Mouse (Mus musculus) limb, embryonic 12.5 days (tissue): ENCODE data around the gene Slc16a8. TPM values are rescaled to one million over a fixed set of nuclear protein-coding genes. Genes with fewer than 3 reads are reported as not detected.

Experiments used
- ATAC-seq: fragments of 200-750 bp; cut with Nextera tagmentation; 2 replicates; pipeline ENCODE4 v1.8.0; 2017; ENCODE audit warnings: low read depth, moderate TSS enrichment; ENCODE audit not compliant: insufficient number of reproducible peaks, insufficient read depth, low FRiP score, low TSS enrichment
- H3K27ac ChIP-seq: fragments of 300-500 bp; sonication (generic); 2 replicates; pipeline ENCODE4 v1.5.1; 2016; ENCODE audit warnings: mild to moderate bottlenecking, moderate library complexity
- H3K27me3 ChIP-seq: fragments of 300-500 bp; sonication (generic); 2 replicates; pipeline ENCODE4 v1.6.1; 2016; ENCODE audit warnings: mild to moderate bottlenecking, moderate library complexity
- H3K36me3 ChIP-seq: fragments of 300-500 bp; sonication (generic); 2 replicates; pipeline ENCODE4 v1.6.1; 2016; ENCODE audit warnings: mild to moderate bottlenecking, moderate library complexity
- H3K4me1 ChIP-seq: fragments of 300-500 bp; sonication (generic); replicated peaks from 2 replicates; pipeline ENCODE4 v1.6.1; 2016
- H3K4me2 ChIP-seq: fragments of 300-500 bp; sonication (generic); 2 replicates; pipeline ENCODE4 v1.6.1; 2016; ENCODE audit warnings: mild to moderate bottlenecking, moderate library complexity
- H3K4me3 ChIP-seq: fragments of 300-500 bp; sonication (generic); replicated peaks from 2 replicates; pipeline ENCODE4 v1.5.1; 2016; ENCODE audit warnings: mild to moderate bottlenecking
- H3K9ac ChIP-seq: fragments of 300-500 bp; sonication (generic); replicated peaks from 2 replicates; pipeline ENCODE4 v1.6.1; 2016; ENCODE audit warnings: mild to moderate bottlenecking, moderate library complexity
- H3K9me3 ChIP-seq: fragments of 300-500 bp; sonication (generic); 2 replicates; pipeline ENCODE4 v1.6.1; 2016; ENCODE audit warnings: mild to moderate bottlenecking, moderate library complexity
- WGBS: fragments of 180-500 bp; shearing (Covaris S2); methylation state at CpG from one replicate; pipeline ENCODE4 v1.1.7; 2016; 5-methylcytosine and 5-hydroxymethylcytosine counted together
- polyA plus RNA-seq: library from polyadenylated mRNA; unstranded; fragments of >200 nt; fragmentation: Nextera tagmentation; extraction: Ambion mirVana; gene quantifications from 2 replicates; pipeline ENCODE4 v1.2.1, GENCODE M21; 2016

Gene Slc16a8
- polyA plus RNA-seq, result 0.30 and 0.42 TPM in 2 replicates

DNA sequence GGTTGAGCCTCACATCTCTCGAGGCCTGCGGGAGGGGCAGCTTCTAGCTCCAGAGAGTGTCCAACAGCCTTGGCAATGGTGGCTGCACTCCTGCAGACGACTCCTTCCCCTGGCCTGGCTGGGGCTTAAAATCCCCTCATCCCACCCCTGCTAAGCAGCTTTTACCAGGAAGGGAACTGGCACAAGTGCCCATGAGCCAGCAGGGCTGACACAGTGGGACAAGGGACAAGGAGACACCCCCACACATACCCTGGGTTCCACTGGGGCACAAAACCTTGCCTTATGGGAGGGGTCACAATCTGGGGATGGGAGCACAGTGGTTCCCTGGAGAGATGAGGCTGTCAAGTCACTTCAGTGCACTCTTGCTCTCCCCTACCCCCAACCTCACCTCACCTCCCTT lies at the start of gene Slc16a8:
Slc16a8 (minus strand) TSS at position 101 of the 400 bp plus-strand sequence.
- 29% methylated on average over 3 of the region's 3 CpGs for WGBS
- Histone ChIP-seq H3K36me3 (peaks cover 3% of the 10 kb centered on the region; the same call in 1 of the 2 replicates), H3K27me3 (peaks cover 72% of the 10 kb centered on the region), H3K4me3 (no peak within 1 kb of the TSS), H3K27ac (no peak within 1 kb of the TSS), H3K9ac (0 out of 2 replicates have a peak within 1 kb of the TSS, but pooled peaks have one; percentile 27), H3K9me3 (no peaks in the 10 kb centered on the region), H3K4me2 (no peak within 1 kb of the TSS), H3K4me1 (peaks cover 30% of the 10 kb centered on the region)
- ATAC-seq, result no peak

DNA sequence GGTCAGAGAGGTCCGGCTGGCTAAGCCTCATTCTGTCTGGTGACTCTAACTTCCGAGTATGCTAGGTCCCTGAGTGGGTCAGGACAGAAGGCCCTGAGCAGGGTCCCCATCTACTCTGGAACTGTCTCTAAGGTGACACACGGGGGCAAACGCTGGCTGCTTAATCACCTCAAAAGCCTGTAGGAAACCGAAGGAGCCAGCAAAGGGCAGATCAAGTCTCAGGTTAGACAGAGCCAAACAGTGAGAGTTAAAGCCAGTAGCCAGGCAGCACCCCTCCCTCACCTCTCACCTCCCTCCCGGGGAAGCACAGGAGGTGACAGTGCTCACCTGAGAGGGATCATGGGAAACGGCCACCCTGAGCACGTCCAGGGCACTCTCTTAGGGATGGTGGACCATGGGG lies 49.2 kb upstream of the Slc16a8 start:
- Histone ChIP-seq H3K27me3 (no peaks in the 10 kb centered on the region), H3K36me3 (peaks cover 27% of the 10 kb centered on the region), H3K4me2 (no peak overlapping the region), H3K27ac (no peak overlapping the region), H3K4me1 (no peaks in the 10 kb centered on the region), H3K9me3 (no peaks in the 10 kb centered on the region), H3K4me3 (no peak overlapping the region), H3K9ac (no peak overlapping the region)
- ATAC-seq, result no peak
- 83% methylated on average over 8 of the region's 8 CpGs for WGBS

DNA sequence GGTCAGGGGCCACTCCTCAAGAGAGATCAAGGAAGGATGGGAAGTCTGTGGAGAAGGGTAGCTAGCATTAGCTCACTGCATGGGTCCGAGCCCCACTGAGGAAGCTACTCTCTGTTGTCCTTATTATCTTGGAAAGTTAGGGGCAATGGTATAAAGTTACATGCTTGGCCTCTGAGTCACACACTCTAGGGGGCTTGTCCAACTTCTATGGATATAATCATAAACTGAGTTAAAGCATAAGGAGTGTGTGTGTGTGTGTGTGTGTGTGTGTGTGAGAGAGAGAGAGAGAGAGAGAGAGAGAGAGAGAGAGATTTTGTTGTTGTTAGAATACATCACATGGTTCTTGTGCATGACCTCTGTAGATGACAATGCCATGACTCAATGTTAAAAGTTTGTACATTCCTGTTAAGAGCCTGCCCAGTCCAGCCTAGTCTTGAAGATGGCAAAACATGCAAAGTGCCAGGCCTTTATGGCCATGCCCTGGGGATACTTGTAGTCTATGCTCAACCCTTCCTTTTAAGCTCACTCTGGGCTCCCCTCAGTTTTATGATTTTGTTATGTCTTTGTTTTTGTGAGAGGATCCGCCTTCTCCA lies 45.1 kb upstream of the Slc16a8 start:
- H3K4me1 ChIP-seq, result no peaks in the 10 kb centered on the region
- no peaks in the 10 kb centered on the region for H3K27me3 ChIP-seq
- no peak overlapping the region for H3K4me2 ChIP-seq
- H3K9me3 ChIP-seq, result no peaks in the 10 kb centered on the region
- H3K9ac ChIP-seq, result no peak overlapping the region
- peaks cover 8% of the 10 kb centered on the region; the same call in 1 of the 2 replicates for H3K36me3 ChIP-seq
- H3K4me3 ChIP-seq, result no peak overlapping the region
- no peak for ATAC-seq
- no peak overlapping the region for H3K27ac ChIP-seq
- WGBS, result 75% methylated on average over 2 of the region's 2 CpGs

DNA sequence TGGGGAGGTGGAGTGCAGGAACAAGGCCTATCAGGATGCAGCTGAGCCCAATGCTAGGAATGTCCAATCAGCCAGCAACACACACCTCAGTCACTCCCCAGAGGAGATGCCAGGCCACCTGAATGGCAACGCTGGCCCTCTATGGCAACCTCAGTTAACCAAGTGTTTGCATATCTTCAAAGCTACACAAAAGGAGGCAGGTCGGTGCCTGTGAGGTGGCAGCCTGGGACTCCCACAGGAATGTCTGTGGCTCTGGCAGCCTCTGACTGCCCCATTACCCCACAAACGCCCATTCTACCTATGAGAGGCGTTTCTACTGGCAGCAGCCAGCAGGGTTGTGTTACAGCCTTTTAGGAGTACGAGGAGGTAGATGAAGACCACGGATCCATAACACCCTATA lies 44.0 kb upstream of the Slc16a8 start:
- Histone ChIP-seq H3K9ac (no peak overlapping the region), H3K4me3 (no peak overlapping the region), H3K27ac (no peak overlapping the region), H3K27me3 (no peaks in the 10 kb centered on the region), H3K4me2 (no peak overlapping the region), H3K4me1 (no peaks in the 10 kb centered on the region), H3K9me3 (no peaks in the 10 kb centered on the region), H3K36me3 (no peaks in the 10 kb centered on the region)
- 78% methylated on average over 6 of the region's 6 CpGs for WGBS
- no peak for ATAC-seq

DNA sequence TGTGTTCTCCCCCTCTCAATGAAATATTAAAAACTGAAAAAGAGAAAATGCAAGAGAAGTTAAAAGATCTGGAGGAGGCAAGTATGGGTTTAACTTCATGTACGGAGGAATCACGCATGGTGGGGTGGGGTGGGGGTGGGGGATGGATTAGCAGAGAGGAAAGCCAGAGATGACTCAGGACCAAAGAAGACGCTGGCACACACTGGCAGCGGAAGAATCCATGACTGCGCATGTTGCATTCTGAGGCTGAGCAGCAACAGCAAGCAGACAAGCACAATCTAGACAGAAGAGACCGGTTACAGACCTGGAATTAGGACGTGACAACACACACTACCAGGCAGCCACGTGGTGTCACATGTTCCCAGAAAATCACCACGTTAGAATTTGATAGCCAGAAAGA lies 38.2 kb upstream of the Slc16a8 start:
- no peak for ATAC-seq

DNA sequence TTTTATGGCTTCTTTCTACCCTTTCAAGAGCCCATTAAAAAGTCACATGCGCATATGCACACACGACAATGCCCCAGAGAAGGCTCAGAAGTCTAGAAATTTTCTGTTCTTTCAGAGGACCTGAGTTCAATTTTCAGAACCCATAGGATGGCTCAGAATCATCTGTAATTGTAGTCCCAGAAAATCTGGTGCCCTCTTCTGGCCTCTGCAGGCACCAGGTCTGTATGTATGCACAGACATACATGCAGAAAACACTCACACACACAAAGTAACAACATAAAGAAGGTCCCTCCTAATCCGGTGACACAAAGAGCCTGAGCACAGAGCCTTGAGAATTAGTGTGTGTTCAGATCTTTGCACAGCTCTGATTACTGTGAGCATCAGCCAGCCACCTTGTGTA lies 35.8 kb upstream of the Slc16a8 start:
- Histone ChIP-seq H3K27ac (no peak overlapping the region), H3K9ac (no peak overlapping the region), H3K36me3 (peaks cover 12% of the 10 kb centered on the region; the same call in 1 of the 2 replicates), H3K4me2 (no peak overlapping the region), H3K9me3 (no peaks in the 10 kb centered on the region), H3K27me3 (no peaks in the 10 kb centered on the region), H3K4me3 (no peak overlapping the region), H3K4me1 (no peaks in the 10 kb centered on the region)
- WGBS, result 57% methylated on average over 3 of the region's 3 CpGs
- ATAC-seq, result no peak

More for the DNA sequence above, 38.2 kb upstream of the Slc16a8 start:
- Histone ChIP-seq H3K4me3 (no peak overlapping the region), H3K9me3 (no peaks in the 10 kb centered on the region), H3K4me1 (no peaks in the 10 kb centered on the region), H3K27ac (no peak overlapping the region), H3K4me2 (no peak overlapping the region), H3K36me3 (peaks cover 6% of the 10 kb centered on the region; the same call in 1 of the 2 replicates), H3K27me3 (no peaks in the 10 kb centered on the region), H3K9ac (no peak overlapping the region)
- WGBS, result 89% methylated on average over 9 of the region's 9 CpGs

DNA sequence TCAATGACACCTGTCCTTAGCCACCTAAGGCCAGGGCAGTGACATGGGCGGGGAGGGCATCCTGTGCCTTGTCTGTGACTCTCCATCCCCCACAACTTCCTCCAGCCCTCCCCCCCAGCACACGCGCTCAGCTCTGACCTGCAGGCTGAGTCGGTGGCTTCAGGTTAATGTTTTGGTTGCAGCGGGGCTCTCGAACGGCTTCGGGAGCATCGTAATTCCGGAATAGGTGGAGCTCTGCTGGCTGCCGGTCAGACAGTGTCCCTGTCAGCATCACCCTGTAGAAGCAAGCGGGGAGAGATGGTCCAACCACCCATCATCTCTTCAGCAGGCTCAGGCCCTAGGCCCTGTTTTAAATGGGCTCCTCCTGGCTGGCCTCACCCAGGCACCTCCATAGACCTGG lies 34.9 kb upstream of the Slc16a8 start:
- H3K27ac ChIP-seq, result no peak overlapping the region
- 79% methylated on average over 12 of the region's 12 CpGs for whole genome bisulfite sequencing
- H3K27me3 ChIP-seq, result no peaks in the 10 kb centered on the region
- ATAC-seq, result no peak
- H3K4me2 ChIP-seq, result no peak overlapping the region
- no peaks in the 10 kb centered on the region for H3K9me3 ChIP-seq
- peaks cover 12% of the 10 kb centered on the region; the same call in 1 of the 2 replicates for H3K36me3 ChIP-seq
- no peak overlapping the region for H3K9ac ChIP-seq
- H3K4me3 ChIP-seq, result no peak overlapping the region
- H3K4me1 ChIP-seq, result no peaks in the 10 kb centered on the region

DNA sequence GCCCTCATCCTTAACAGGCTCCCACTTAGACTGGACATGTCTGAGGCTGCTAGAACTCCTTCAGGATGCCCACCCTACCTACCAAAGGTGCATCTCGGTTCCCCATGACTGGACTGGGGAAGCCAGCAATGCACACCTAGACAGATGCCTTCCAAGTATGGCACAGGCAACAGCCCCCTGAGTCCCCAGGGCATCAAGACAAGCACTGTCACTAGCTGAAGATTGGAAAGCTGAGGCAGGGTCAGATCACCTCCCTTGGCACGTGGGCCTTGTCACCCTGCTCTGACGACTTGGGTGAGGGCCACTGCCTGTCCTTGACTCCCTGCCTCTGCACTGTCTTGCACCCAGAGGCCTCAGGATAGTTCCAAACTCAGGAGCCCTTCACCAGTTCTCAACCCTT lies 33.8 kb upstream of the Slc16a8 start:
- no peak overlapping the region for H3K4me3 ChIP-seq
- H3K27ac ChIP-seq, result no peak overlapping the region
- H3K9me3 ChIP-seq, result no peaks in the 10 kb centered on the region
- peak overlapping the region; percentile 12; the same call in 1 of the 2 replicates for H3K9ac ChIP-seq
- H3K4me2 ChIP-seq, result no peak overlapping the region
- peaks cover 12% of the 10 kb centered on the region; the same call in 1 of the 2 replicates for H3K36me3 ChIP-seq
- no peak for ATAC-seq
- no peaks in the 10 kb centered on the region for H3K4me1 ChIP-seq
- 80% methylated on average over 3 of the region's 3 CpGs for whole genome bisulfite sequencing
- no peaks in the 10 kb centered on the region for H3K27me3 ChIP-seq

DNA sequence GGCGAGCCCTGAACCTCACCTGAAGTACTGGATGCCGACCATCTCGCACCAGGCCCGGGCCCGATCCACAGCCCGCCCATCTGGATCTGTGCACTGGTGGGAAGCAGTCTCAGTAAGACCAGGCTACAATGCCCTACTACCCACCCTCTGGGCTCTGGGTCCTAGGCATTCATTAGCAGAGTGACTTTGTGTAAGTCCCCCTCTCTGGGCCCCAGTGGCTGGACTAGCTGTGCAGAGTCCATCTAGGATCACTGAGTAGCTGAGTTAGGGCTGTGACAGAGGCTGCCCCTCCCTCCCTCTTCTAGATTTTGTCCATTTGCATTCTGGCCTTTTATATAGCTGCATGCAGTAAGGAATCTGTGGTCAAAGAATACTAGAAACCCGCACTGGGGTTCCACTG lies 32.5 kb upstream of the Slc16a8 start:
- WGBS, result 92% methylated on average over 7 of the region's 7 CpGs
- no peak for ATAC-seq
- no peak overlapping the region for H3K9ac ChIP-seq
- H3K36me3 ChIP-seq, result peaks cover 12% of the 10 kb centered on the region; the same call in 1 of the 2 replicates
- H3K4me1 ChIP-seq, result no peaks in the 10 kb centered on the region
- H3K4me3 ChIP-seq, result no peak overlapping the region
- H3K9me3 ChIP-seq, result no peaks in the 10 kb centered on the region
- H3K4me2 ChIP-seq, result no peak overlapping the region
- H3K27me3 ChIP-seq, result no peaks in the 10 kb centered on the region
- no peak overlapping the region for H3K27ac ChIP-seq

DNA sequence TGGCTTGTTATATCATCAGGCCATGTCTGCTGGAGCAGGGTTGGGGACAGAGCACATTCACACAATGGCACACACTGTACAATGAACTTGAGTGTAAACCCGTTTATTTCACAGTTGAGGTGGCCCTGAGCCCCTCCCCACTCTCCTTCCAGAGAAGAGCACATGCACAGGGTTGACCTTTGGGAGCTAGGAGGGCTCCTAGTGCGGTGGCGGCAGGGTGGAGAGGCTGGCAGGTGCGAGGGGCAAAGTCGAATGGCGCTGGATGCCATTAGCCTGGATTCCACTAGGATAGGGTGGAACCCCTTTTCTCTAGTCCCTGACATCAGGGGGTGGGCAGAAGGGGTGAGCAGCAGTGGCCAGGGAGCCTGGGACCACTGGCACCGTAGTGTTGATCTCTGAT lies 31.6 kb upstream of the Slc16a8 start:
- WGBS, result 86% methylated on average over 7 of the region's 7 CpGs

DNA sequence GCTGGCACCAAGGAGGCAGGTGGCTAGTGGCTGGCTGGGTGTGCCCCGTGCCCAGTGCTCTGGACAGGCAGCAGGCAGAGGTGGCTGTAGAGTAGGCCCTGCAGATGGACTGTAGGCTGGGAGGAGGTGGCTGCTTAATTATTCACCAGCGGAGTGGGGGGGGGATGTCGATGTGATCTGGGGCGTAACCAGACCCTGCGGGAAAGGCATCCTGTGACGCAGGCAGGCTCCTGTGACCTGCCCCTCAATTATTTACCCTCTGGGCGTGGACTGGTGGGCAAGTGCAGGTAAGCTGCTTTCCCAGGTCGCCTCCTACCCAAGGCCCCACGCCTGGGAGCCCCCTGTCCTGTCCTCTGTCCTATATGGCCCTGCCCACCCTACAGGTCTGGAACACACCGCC lies 30.8 kb upstream of the Slc16a8 start, which contains the start of gene Baiap2l2:
Baiap2l2 (minus strand) TSS at position 139 of the 400 bp plus-strand sequence.
- H3K27ac ChIP-seq, result no peak within 1 kb of the TSS
- peaks cover 12% of the 10 kb centered on the region; the same call in 1 of the 2 replicates for H3K36me3 ChIP-seq
- H3K9ac ChIP-seq, result no peak within 1 kb of the TSS
- WGBS, result 67% methylated on average over 10 of the region's 10 CpGs
- H3K9me3 ChIP-seq, result no peaks in the 10 kb centered on the region
- H3K4me1 ChIP-seq, result 0 out of 2 replicates have a peak, but pooled peaks cover 6% of the 10 kb centered on the region
- no peak within 1 kb of the TSS for H3K4me3 ChIP-seq
- ATAC-seq, result no peak
- no peak within 1 kb of the TSS for H3K4me2 ChIP-seq
- no peaks in the 10 kb centered on the region for H3K27me3 ChIP-seq

More for the DNA sequence above, 31.6 kb upstream of the Slc16a8 start:
- no peak for ATAC-seq
- Histone ChIP-seq H3K27ac (no peak overlapping the region), H3K4me2 (no peak overlapping the region), H3K9me3 (no peaks in the 10 kb centered on the region), H3K9ac (no peak overlapping the region), H3K36me3 (peaks cover 12% of the 10 kb centered on the region; the same call in 1 of the 2 replicates), H3K4me1 (0 out of 2 replicates have a peak, but pooled peaks cover 5% of the 10 kb centered on the region), H3K27me3 (no peaks in the 10 kb centered on the region), H3K4me3 (no peak overlapping the region)
